Mouse (Mus musculus) heart, postnatal 0 days (tissue): ENCODE data around the gene Fam129a.

Source experiments
- CTCF ChIP-seq: IDR thresholded peaks from 2 replicates; pipeline ENCODE4 v1.5.1; 2016; ENCODE audit warnings: antibody characterized with exemption, control low read depth, low read depth
- EP300 ChIP-seq: IDR thresholded peaks from 2 replicates; pipeline ENCODE4 v1.6.1; 2016; ENCODE audit warnings: antibody characterized with exemption, low read depth

GRCm38 (mm10) chr1:151549794-151550193 is 21.2 kb upstream of the Fam129a start:
- TF ChIP-seq CTCF = no peak
- TF ChIP-seq EP300 = no peak
